Mouse (Mus musculus) ES-Bruce4 (cell line): Measurements from ENCODE around the gene Igsf6. TPM values are rescaled to one million over a fixed set of nuclear protein-coding genes. Genes with fewer than 3 reads are reported as not detected.

Source experiments
- H3K27ac ChIP-seq: 2 replicates; pipeline ENCODE4 v1.5.1; 2012; ENCODE audit warnings: low read length, inconsistent platforms; ENCODE audit not compliant: insufficient read depth
- H3K27me3 ChIP-seq: 2 replicates; pipeline ENCODE4 v1.6.1; 2012; ENCODE audit warnings: mild to moderate bottlenecking, low read length, inconsistent platforms; ENCODE audit not compliant: control insufficient read depth, poor library complexity, insufficient read depth, severe bottlenecking
- H3K36me3 ChIP-seq: 2 replicates; pipeline ENCODE4 v1.6.1; 2012; ENCODE audit warnings: inconsistent platforms, mild to moderate bottlenecking, low read length, moderate library complexity; ENCODE audit not compliant: control insufficient read depth, poor library complexity, insufficient read depth, severe bottlenecking
- H3K4me1 ChIP-seq: one replicate; pipeline ENCODE4 v1.8.1; 2011; ENCODE audit warnings: low read length; ENCODE audit not compliant: control insufficient read depth, insufficient read depth
- H3K4me3 ChIP-seq: 2 replicates; pipeline ENCODE4 v1.5.1; 2011; ENCODE audit warnings: low read depth, mild to moderate bottlenecking, low read length
- H3K9ac ChIP-seq: 2 replicates; pipeline ENCODE4 v1.6.1; 2012; ENCODE audit warnings: low read depth, mild to moderate bottlenecking, inconsistent platforms; ENCODE audit not compliant: poor library complexity, severe bottlenecking
- H3K9me3 ChIP-seq: replicated peaks from 2 replicates; pipeline ENCODE4 v1.6.1; 2012; ENCODE audit warnings: mild to moderate bottlenecking, low read length, inconsistent platforms; ENCODE audit not compliant: control insufficient read depth, poor library complexity, insufficient read depth, severe bottlenecking
- CTCF ChIP-seq: IDR thresholded peaks from one replicate; pipeline ENCODE4 v1.8.1; 2011; ENCODE audit warnings: low read depth, low read length
- EP300 ChIP-seq: IDR thresholded peaks from 2 replicates; pipeline ENCODE4 v1.6.1; 2011; ENCODE audit warnings: low read depth, low read length; ENCODE audit not compliant: insufficient read depth
- POLR2A ChIP-seq: IDR thresholded peaks from one replicate; pipeline ENCODE4 v1.8.1; 2011; ENCODE audit warnings: low read length; ENCODE audit not compliant: insufficient read depth
- polyA plus RNA-seq: library from polyadenylated mRNA; stranded (reverse); fragments of >200 nt; gene quantifications from 2 replicates; pipeline ENCODE4 v1.2.4, GENCODE M21; 2011; ENCODE audit warnings: low read depth; ENCODE audit not compliant: missing spikeins, insufficient read depth, insufficient read length

Gene Igsf6
- polyA plus RNA-seq, 1 experiment = not detected

DNA sequence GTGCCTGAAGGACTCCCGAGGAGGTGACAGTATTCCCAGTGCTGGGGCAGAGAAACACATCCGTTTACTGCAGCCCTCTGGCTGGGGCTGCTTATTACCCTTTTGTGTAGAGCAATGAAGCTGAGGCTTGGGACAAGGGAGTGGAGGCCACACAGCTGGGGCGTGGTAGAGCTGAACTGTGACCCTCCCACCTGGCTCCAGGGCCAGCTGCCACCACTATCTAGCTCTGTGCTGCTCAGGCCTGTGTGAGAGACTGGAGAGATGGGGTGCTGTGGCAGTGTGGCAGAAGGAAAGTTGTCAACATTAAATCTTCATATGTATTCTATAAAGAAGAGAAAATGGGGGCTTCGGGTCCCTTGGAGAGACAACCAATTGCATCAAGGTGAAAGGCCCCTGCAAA, 18.7 kb upstream of the Igsf6 start:
- no peak for TF ChIP-seq CTCF
- TF ChIP-seq EP300 = no peak
- no peak for TF ChIP-seq POLR2A

GRCm38 (mm10) chr7:121090748-121091147, 16.4 kb upstream of the Igsf6 start:
- Histone ChIP-seq H3K27me3 (no peaks in the 10 kb centered on the region), H3K4me1 (no peaks in the 10 kb centered on the region), H3K9me3 (no peaks in the 10 kb centered on the region), H3K4me3 (no peak overlapping the region), H3K9ac (no peak overlapping the region), H3K27ac (no peak overlapping the region), H3K36me3 (no peaks in the 10 kb centered on the region)
- no peak for TF ChIP-seq CTCF
- no peak for TF ChIP-seq EP300

More for the DNA sequence above, 18.7 kb upstream of the Igsf6 start:
- no peaks in the 10 kb centered on the region for H3K4me1 ChIP-seq
- H3K27me3 ChIP-seq = no peaks in the 10 kb centered on the region
- no peak overlapping the region for H3K4me3 ChIP-seq
- no peak overlapping the region for H3K27ac ChIP-seq
- H3K36me3 ChIP-seq = no peaks in the 10 kb centered on the region
- H3K9me3 ChIP-seq = no peaks in the 10 kb centered on the region
- no peak overlapping the region for H3K9ac ChIP-seq

- TF ChIP-seq EP300 (no peak), CTCF (peak; percentile 33)
Measured at GRCm38 (mm10) chr7:121088745-121089144, 14.4 kb upstream of the Igsf6 start.

GRCm38 (mm10) chr7:121085500-121085899, 11.1 kb upstream of the Igsf6 start:
- H3K36me3 ChIP-seq = no peaks in the 10 kb centered on the region
- H3K9ac ChIP-seq = no peak overlapping the region
- H3K27ac ChIP-seq = no peak overlapping the region
- H3K9me3 ChIP-seq = no peaks in the 10 kb centered on the region
- no peaks in the 10 kb centered on the region for H3K4me1 ChIP-seq
- H3K4me3 ChIP-seq = no peak overlapping the region
- H3K27me3 ChIP-seq = no peaks in the 10 kb centered on the region
- TF ChIP-seq POLR2A = no peak
- TF ChIP-seq EP300 = no peak
- no peak for TF ChIP-seq CTCF

More at GRCm38 (mm10) chr7:121088745-121089144, 14.4 kb upstream of the Igsf6 start:
- Histone ChIP-seq H3K4me3 (no peak overlapping the region), H3K27me3 (no peaks in the 10 kb centered on the region), H3K36me3 (no peaks in the 10 kb centered on the region), H3K9ac (no peak overlapping the region), H3K9me3 (no peaks in the 10 kb centered on the region), H3K27ac (no peak overlapping the region), H3K4me1 (no peaks in the 10 kb centered on the region)

GRCm38 (mm10) chr7:121084840-121085453, 10.6 kb upstream of the Igsf6 start:
- no peaks in the 10 kb centered on the region for H3K9me3 ChIP-seq
- H3K4me3 ChIP-seq = no peak overlapping the region
- H3K36me3 ChIP-seq = no peaks in the 10 kb centered on the region
- no peak for TF ChIP-seq CTCF
- no peak for TF ChIP-seq EP300
- TF ChIP-seq POLR2A = no peak
- H3K27ac ChIP-seq = no peak overlapping the region
- no peak overlapping the region for H3K9ac ChIP-seq
- no peaks in the 10 kb centered on the region for H3K27me3 ChIP-seq
- no peaks in the 10 kb centered on the region for H3K4me1 ChIP-seq

- TF ChIP-seq POLR2A = no peak
- TF ChIP-seq CTCF = no peak
- TF ChIP-seq EP300 = no peak
- Histone ChIP-seq H3K4me3 (no peak overlapping the region), H3K9ac (no peak overlapping the region), H3K27ac (no peak overlapping the region), H3K4me1 (peaks cover 1% of the 10 kb centered on the region), H3K9me3 (no peaks in the 10 kb centered on the region), H3K36me3 (no peaks in the 10 kb centered on the region), H3K27me3 (no peaks in the 10 kb centered on the region)
Measured at GRCm38 (mm10) chr7:121082949-121083513, 8.7 kb upstream of the Igsf6 start.
